Mouse (Mus musculus) bone marrow, adult 2 months (tissue): Measurements from ENCODE around the gene Ephb2. TPM values are rescaled to one million over a fixed set of nuclear protein-coding genes. Genes with fewer than 3 reads are reported as not detected.

Experiments used
- H3K27ac ChIP-seq: fragments of 200-500 bp; 2 replicates; pipeline ENCODE4 v1.5.1; 2012; ENCODE audit warnings: low read depth, mild to moderate bottlenecking, control low read depth, inconsistent platforms, low read length; ENCODE audit not compliant: control insufficient read depth, poor library complexity, insufficient read depth
- H3K4me1 ChIP-seq: fragments of 200-500 bp; 2 replicates; pipeline ENCODE4 v1.6.1; 2011; ENCODE audit warnings: low read length; ENCODE audit not compliant: control insufficient read depth, insufficient read depth
- H3K4me3 ChIP-seq: fragments of 200-500 bp; replicated peaks from 2 replicates; pipeline ENCODE3; 2011; ENCODE audit warnings: mild to moderate bottlenecking, low read depth, low read length, control low read depth; ENCODE audit not compliant: control insufficient read depth
- CTCF ChIP-seq: fragments of 200-500 bp; IDR thresholded peaks from 2 replicates; pipeline ENCODE4 v1.5.1; 2011; ENCODE audit warnings: low read length, control low read depth; ENCODE audit not compliant: control insufficient read depth, insufficient read depth
- POLR2A ChIP-seq: fragments of 200-500 bp; IDR thresholded peaks from 2 replicates; pipeline ENCODE4 v1.6.1; 2011; ENCODE audit warnings: low read depth, mild to moderate bottlenecking, control low read depth, low read length, borderline replicate concordance; ENCODE audit not compliant: control insufficient read depth
- WGBS: fragments of 180-500 bp; shearing (Covaris S2); methylation state at CpG from one replicate; pipeline ENCODE4 v1.1.7; 2018; 5-methylcytosine and 5-hydroxymethylcytosine counted together
- polyA plus RNA-seq: library from polyadenylated mRNA; stranded (reverse); fragments of >200 nt; gene quantifications from 2 replicates; pipeline ENCODE4 v1.2.4, GENCODE M21; 2011; ENCODE audit warnings: low replicate concordance; ENCODE audit not compliant: missing spikeins, insufficient read depth, insufficient read length

The Ephb2 gene
- polyA plus RNA-seq, 1 experiment, result 5.1 TPM

DNA sequence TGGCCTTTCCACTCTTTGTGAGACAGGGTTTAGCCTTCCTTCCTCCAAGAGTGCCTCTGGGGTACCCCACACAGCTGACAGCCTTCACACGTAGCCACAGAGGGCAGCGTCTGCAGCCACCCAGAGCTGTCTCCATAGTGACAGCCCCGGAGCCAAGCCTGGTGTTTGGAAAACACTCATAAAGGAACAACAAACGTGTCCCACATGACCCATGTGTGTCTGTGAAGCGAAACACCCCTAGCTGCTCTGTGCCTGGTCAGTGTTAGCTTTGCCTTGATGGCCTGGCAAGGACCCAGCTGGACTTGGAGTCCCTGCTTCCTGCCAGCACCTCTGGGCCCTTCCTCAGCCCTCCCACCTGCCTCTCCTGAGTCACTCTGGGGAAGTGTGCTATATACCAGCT is 93.1 kb downstream of the Ephb2 start:
- Histone ChIP-seq H3K4me3 (no peak overlapping the region), H3K4me1 (no peaks in the 10 kb centered on the region; the same call in 1 of the 2 replicates), H3K27ac (no peak overlapping the region)
- WGBS, result 13% methylated on average over 5 of the region's 5 CpGs
- TF ChIP-seq POLR2A, result no peak

DNA sequence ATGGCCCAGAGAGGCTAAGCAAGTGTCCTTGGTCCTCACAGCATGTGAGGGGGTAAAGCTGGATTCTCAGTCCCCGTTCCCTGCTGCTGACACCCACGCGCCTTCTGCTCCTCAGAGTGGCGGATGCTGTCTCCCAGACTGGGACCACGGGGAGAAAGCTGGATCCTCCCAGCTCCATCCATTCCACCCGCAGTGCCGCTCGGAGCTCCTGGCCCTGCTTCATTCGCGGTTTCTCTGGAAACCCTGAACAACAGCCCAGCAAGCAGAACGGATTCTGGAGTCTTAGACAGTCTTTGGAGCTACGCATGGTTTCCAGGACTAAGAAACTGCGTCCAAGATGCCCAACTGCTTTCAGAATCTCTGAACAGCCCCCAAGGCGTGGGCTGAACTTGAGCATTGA is 93.9 kb downstream of the Ephb2 start:
- H3K27ac ChIP-seq, result no peak overlapping the region
- H3K4me3 ChIP-seq, result no peak overlapping the region
- H3K4me1 ChIP-seq, result no peaks in the 10 kb centered on the region; the same call in 1 of the 2 replicates
- TF ChIP-seq POLR2A, result no peak
- no peak for TF ChIP-seq CTCF
- WGBS, result 86% methylated on average over 14 of the region's 14 CpGs

DNA sequence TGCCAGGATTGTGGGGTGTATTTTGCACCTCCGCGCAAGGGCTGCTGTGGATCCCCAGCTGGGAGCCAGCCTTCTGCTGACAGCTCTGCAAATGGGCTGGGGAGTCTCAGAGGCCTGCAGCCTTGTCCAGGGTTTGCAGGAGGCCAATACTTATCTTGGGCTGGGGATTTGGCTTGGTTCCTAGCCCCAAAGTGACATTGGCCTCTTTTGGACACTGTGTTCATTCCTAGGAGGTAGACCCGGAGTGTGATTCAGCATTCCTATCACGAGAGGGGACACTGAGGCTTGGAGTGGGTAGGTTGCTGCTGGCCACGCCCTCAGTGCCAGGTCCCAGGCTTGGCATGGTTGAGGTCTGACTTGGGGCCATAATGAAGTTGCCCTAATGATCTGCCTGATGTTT is 94.8 kb downstream of the Ephb2 start:
- Histone ChIP-seq H3K4me1 (no peaks in the 10 kb centered on the region; the same call in 1 of the 2 replicates), H3K4me3 (no peak overlapping the region), H3K27ac (no peak overlapping the region)
- WGBS, result 90% methylated on average over 5 of the region's 5 CpGs
- TF ChIP-seq POLR2A (no peak), CTCF (no peak)

DNA sequence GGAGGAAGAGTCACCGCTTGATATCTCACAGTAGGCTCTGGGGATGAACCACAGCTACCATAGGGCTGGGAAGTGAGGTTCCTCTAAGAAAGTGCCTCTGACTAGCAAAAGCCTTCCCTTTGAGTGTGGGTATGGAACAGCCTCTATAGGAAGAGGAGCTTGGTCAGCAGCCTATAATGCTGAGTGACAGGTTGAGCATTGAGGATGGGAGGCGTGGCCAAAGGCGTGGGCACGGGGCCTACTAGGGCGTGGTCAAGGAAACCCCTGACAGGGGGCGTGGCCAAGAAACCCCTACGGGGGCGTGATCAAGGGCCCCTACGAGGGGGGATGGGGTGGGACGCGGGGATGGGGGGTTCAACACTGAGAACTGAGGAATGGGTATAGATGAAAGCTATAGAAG is 96.6 kb downstream of the Ephb2 start:
- TF ChIP-seq POLR2A (no peak), CTCF (no peak)
- Histone ChIP-seq H3K4me3 (no peak overlapping the region), H3K4me1 (no peaks in the 10 kb centered on the region; the same call in 1 of the 2 replicates), H3K27ac (no peak overlapping the region)
- whole genome bisulfite sequencing, result 50% methylated on average over 11 of the region's 11 CpGs

DNA sequence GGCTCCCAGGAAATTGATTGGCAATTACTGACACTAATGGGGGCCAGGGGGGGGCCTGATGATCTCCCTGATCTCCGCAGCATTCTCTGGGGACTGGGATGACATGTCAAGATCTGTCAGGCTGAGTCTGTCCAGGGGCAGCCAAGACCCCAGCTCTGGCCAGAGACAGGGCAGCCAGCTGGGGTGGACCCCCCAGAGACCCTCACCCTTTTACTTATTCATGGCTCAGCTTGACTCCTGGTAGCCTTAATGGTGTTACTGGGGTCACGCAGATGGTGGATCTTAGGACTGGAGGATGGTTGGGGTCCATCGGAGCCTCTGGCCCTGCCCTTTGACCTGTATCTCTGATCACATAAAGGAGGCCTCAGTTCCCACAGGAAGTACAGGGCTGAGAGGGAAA is 97.5 kb downstream of the Ephb2 start:
- Histone ChIP-seq H3K4me3 (no peak overlapping the region), H3K4me1 (no peaks in the 10 kb centered on the region; the same call in 1 of the 2 replicates), H3K27ac (no peak overlapping the region)
- TF ChIP-seq CTCF (no peak), POLR2A (no peak)
- WGBS, result 75% methylated on average over 3 of the region's 3 CpGs

DNA sequence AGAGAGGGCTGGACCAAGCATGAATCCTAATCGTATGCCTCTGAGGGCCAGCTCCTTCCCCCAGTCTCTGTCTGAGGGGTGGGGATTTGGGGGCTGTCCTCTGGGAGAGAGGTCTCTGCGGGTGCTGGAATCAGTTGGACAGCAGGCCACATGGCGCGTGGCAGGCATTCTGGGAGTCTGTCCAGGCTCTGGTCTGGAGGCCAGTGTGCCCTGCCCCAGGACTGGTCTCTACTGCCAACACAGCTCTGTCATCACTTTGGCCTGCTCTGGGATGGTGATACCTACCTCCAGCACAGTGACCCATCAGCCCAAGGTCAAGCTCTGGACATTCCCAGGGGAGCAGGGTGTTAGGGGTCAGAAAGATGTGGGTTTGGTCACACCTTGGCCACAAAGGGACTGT is 99.9 kb downstream of the Ephb2 start:
- no peaks in the 10 kb centered on the region; the same call in 1 of the 2 replicates for H3K4me1 ChIP-seq
- H3K27ac ChIP-seq, result no peak overlapping the region
- H3K4me3 ChIP-seq, result no peak overlapping the region
- WGBS, result 85% methylated on average over 4 of the region's 4 CpGs
- TF ChIP-seq POLR2A (no peak), CTCF (no peak)

DNA sequence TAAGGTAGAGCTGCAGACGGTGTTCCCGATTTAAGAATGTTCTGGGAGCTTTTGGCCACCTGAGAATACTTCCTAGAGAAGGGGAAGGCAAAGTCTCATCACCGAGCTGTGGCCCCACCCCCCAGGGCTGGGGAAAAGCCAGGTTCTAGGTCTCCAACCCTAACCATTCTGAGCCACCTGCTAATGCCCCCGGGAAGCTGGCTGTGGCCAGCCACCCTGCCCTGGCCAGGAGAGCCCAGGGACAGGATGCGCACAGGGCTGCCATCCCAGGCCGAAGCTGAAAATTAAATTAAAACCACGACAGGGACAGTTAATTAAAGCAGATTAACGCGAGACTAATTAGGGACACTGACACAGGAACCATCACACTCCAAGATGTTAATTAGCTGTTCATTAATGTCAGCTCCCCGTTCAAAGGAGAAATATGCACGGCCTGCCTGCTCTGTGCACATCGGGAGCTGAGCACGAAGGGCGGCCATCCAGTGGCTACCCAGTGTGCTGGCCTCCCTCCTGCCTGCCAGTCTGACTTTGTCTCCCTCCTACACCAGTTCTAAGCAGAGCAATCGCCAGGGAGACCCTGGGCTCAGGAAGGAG is 101.5 kb downstream of the Ephb2 start:
- WGBS, result 77% methylated on average over 15 of the region's 15 CpGs
- Histone ChIP-seq H3K4me1 (no peaks in the 10 kb centered on the region; the same call in 1 of the 2 replicates), H3K27ac (no peak overlapping the region), H3K4me3 (no peak overlapping the region)
- TF ChIP-seq POLR2A (no peak), CTCF (no peak)

DNA sequence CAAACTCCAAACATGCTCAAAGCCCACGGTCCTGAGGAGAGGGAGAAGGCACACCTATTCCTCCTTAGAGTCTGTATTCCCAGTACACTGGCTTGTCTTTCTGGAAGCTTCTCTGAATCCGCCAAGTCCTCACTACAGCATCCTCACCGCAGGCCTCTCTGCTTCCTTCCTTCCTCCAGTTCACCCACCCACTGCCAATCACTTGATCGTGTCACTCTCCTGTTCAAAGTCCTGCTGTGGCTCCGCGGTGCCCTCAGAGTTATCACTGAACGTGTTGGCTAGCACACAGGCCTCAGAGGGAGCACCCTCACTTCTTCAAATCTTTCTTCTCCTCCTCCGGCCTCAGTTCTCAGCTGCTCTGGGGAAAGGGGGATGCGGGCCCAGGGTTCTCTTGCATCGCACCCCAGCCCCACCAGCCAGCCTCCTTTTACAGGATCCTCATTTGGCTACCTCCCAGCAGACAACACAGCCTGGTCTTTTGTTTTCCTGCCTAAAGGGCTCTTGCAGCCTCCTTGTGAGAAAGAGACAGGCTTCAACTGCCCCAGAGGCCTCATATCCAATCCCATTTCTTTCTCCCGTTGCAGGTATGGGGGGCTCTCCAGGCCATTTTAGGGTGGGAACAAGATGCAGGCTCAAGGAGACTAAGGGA is 102.4 kb downstream of the Ephb2 start:
- Histone ChIP-seq H3K4me3 (no peak overlapping the region), H3K27ac (no peak overlapping the region), H3K4me1 (no peaks in the 10 kb centered on the region)
- TF ChIP-seq POLR2A, result no peak
- TF ChIP-seq CTCF, result no peak
- WGBS, result 23% methylated on average over 11 of the region's 11 CpGs
